Mouse (Mus musculus): ENCODE data around the gene Rsad1. TPM values are rescaled to one million over a fixed set of nuclear protein-coding genes. Genes with fewer than 3 reads are reported as not detected.

Gene Rsad1
- 1.5 and 1.6 TPM in 2 replicates for polyA plus RNA-seq (2012; ENCODE audit: low replicate concordance)

DNA sequence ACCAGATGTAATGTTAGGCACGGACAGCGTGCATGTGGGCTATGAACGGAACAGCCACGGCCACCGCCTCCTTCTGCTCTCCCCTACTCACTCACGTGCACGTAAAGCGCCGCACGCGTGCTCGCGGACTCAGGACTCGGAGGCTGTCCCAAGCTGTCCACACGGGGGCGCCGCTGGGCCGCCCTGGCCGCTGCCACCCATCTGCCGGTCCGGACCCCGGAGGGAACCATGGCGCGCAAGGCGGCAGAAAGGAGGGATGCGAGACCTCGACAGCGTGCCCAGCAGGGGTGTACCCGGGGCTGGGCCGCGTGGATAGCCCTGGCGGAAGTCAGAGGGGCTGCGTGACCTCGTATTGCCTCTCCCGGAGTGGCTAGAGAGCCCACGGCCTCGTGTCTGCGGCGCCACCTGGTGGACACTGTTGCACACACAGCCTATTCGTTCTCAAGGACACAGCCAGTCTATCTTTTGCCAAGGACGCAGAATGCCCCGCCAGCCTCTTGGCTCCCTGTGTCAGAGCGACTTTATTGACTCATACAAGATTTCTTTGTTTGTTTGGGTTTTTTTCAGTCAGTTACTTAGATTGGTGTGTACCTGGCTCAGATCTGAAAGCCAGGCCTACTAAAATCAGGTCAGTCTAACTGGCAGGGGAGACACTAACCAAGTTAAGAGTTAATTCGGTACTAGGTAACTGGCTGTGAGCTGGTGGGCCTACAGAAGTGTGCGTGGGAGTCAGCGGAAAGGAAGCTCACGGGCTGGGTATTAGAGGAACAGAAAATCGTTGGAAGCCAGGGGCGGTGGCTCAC is at the start of gene Rsad1:
Gene Rsad1 (minus strand): TSS at position 368 of the 803 bp plus-strand sequence.

DNA sequence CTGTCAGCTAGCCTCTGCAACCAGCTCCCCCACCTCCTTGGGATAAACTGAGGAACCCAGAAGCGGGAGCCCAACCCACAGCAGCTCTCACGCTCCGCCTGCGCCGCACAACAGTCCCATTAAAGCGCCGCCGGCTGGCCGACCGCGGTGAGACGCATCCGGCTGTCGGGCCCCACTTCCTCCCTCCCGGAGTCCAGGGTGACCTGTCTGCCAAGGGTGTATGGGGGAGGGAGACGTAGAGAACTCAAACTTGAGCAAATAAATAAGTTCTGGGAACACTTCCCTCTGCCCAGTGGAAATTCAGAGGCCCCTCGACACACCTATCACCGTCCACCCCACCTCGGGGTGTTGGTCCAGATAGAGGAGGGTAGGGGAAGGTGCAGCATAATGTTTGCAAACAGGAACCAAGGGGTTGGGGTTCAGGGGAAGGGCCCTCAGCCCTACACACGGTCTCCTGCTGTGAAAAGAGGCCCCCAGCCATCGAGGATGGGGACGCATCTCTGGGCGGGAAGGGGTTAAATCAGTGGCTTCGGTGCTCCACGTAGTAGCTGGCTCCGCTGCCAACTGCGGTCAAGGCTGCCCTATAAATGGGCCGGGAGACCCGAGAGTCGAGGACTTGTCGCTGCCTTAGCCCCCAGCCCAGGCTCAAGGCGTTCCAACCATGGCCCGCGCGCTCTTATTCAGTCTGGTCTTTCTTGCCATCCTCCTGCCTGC is 15.5 kb upstream of the Rsad1 start, which contains the start of gene Chad:
Gene Chad (plus strand): TSS at position 611 of the 714 bp plus-strand sequence.

DNA sequence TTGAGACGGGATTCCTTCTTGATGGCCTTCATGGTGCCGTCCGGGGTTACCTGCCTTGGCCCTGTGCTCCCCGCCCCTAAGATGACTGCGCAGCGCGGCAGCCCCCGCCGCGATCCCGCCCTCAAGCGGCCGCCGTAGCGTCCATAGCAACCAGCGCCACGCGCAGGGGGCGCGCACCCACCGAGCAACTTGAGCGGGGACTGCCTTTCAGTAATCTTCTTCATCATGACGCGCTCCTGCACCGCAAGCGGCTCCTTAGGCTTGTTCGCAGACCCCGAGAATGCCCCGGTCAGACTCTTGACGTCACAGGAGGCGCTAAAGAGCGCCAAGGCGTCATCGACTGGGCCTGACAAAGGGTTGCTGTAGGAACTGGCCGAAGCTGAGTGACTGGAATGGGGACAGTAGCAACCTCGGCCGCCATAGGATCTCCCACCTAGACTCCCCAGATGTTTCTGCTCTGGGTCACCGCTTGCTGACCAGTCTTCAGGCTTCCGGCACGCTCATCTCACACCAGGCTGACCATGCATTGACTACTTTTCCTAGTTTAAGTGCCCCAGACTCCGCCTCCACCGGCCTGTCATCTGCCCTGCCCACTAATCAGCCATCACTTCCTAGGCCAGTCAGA is 27.7 kb downstream of the Rsad1 start, which contains the start of gene Mycbpap:
Gene Mycbpap (minus strand): TSS at position 524 of the 625 bp plus-strand sequence.

DNA sequence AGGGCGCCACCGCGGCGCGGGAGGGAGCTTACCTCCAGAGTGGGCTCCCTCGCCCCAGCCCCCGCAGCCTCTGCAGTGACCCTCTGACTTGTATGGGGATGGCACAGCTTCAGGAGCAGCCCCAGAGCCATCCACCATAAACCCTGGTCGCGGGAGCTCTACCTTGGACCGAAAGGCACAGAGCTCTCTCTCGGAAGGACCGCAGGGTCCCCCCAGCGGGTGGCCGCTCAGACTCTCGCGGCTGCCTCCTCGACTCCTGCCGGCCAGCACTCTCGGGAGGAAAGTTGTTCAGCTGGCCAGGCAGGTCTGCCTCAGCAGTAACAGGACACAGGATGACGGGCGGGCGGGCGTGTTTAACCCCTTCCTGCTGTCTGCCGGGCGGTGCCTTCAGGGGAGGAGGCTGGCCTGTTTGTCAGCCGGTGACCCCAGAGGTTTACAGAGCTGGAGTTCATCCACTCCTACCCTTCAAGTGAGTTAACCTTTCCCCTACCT is 49.3 kb downstream of the Rsad1 start, which contains the start of gene Epn3:
Gene Epn3 (minus strand): TSS at position 314 of the 492 bp plus-strand sequence.

Other genes starting within 250 kb of the Rsad1 start
- gene Luc7l3, start 227.3 kb downstream of the Rsad1 start, polyA plus RNA-seq (2012; ENCODE audit: low replicate concordance): 13.0 and 52.8 TPM in 2 replicates
- 54.1 and 80.2 TPM in 2 replicates for gene Ankrd40, start 221.3 kb downstream of the Rsad1 start, polyA plus RNA-seq (2012; ENCODE audit: low replicate concordance)
- 8.5 and 28.8 TPM in 2 replicates for gene Abcc3, start 156.3 kb downstream of the Rsad1 start, polyA plus RNA-seq (2012; ENCODE audit: low replicate concordance)
- gene Cacna1g, start 75.1 kb downstream of the Rsad1 start, polyA plus RNA-seq (2012; ENCODE audit: low replicate concordance): 1.0 and 26.3 TPM in 2 replicates
- not detected in 2 replicates for gene Spata20, start 63.1 kb downstream of the Rsad1 start, polyA plus RNA-seq (2012; ENCODE audit: low replicate concordance)
- not detected in 2 replicates for gene Epn3, start 49.3 kb downstream of the Rsad1 start, polyA plus RNA-seq (2012; ENCODE audit: low replicate concordance)
- gene Mycbpap, start 27.5 kb downstream of the Rsad1 start, polyA plus RNA-seq (2012; ENCODE audit: low replicate concordance): 0.10 and 0.17 TPM in 2 replicates
- 0.31 and 0.75 TPM in 2 replicates for gene Chad, start 15.8 kb upstream of the Rsad1 start, polyA plus RNA-seq (2012; ENCODE audit: low replicate concordance)
- 137 and 196 TPM in 2 replicates for gene Acsf2, start 52.6 kb upstream of the Rsad1 start, polyA plus RNA-seq (2012; ENCODE audit: low replicate concordance)
- gene Lrrc59, start 80.5 kb upstream of the Rsad1 start, polyA plus RNA-seq (2012; ENCODE audit: low replicate concordance): 38.7 and 80.5 TPM in 2 replicates
- gene Mrpl27, start 104.5 kb upstream of the Rsad1 start, polyA plus RNA-seq (2012; ENCODE audit: low replicate concordance): 11.0 and 35.8 TPM in 2 replicates
- 1.1 and 4.2 TPM in 2 replicates for gene Eme1, start 104.7 kb upstream of the Rsad1 start, polyA plus RNA-seq (2012; ENCODE audit: low replicate concordance)
- 27.7 and 40.0 TPM in 2 replicates for gene Xylt2, start 128.3 kb upstream of the Rsad1 start, polyA plus RNA-seq (2012; ENCODE audit: low replicate concordance)
- not detected in 2 replicates for gene Gm11541, start 155.2 kb upstream of the Rsad1 start, polyA plus RNA-seq (2012; ENCODE audit: low replicate concordance)
- not detected in 2 replicates for gene Cdc34b, start 192.5 kb upstream of the Rsad1 start, polyA plus RNA-seq (2012; ENCODE audit: low replicate concordance)
- gene Tmem92, start 233.4 kb upstream of the Rsad1 start, polyA plus RNA-seq (2012; ENCODE audit: low replicate concordance): not detected in 2 replicates